Mouse (Mus musculus) myocyte (in vitro differentiated cells): ENCODE results near the gene Sh3bp5. TPM values are rescaled to one million over a fixed set of nuclear protein-coding genes. Genes with fewer than 3 reads are reported as not detected.

Experiments used
- H3K27me3 ChIP-seq: one replicate; pipeline ENCODE4 v1.6.1; 2011; ENCODE audit not compliant: control insufficient read depth, insufficient read depth, insufficient read length
- H3K36me3 ChIP-seq: one replicate; pipeline ENCODE4 v1.6.1; 2011; ENCODE audit not compliant: control insufficient read depth, insufficient read depth
- H3K4me2 ChIP-seq: one replicate; pipeline ENCODE4 v1.6.1; 2011; ENCODE audit warnings: low read depth, control low read depth
- H3K4me3 ChIP-seq: one replicate; pipeline ENCODE4 v1.5.1; 2011; ENCODE audit warnings: mild to moderate bottlenecking, control low read depth, moderate library complexity
- H3K79me2 ChIP-seq: one replicate; pipeline ENCODE4 v1.6.1; 2011; ENCODE audit not compliant: control insufficient read depth, insufficient read depth
- H3ac ChIP-seq: one replicate; pipeline ENCODE4 v1.6.1; 2011; ENCODE audit not compliant: control insufficient read depth, insufficient read length
- CEBPB ChIP-seq: IDR thresholded peaks from 2 replicates; pipeline ENCODE4 v1.6.1; 2011; ENCODE audit warnings: mild to moderate bottlenecking, moderate library complexity; ENCODE audit not compliant: poor library complexity, insufficient read depth, severe bottlenecking
- E2F4 ChIP-seq: IDR thresholded peaks from one replicate; pipeline ENCODE4 v1.6.1; 2011; ENCODE audit warnings: mild to moderate bottlenecking, control low read depth, moderate library complexity; ENCODE audit not compliant: insufficient read depth
- MAX ChIP-seq: IDR thresholded peaks from one replicate; pipeline ENCODE4 v1.6.1; 2011; ENCODE audit warnings: low read depth, mild to moderate bottlenecking, control low read depth
- MYOD1 ChIP-seq, 3 experiments: IDR thresholded peaks; one replicate each; pipeline ENCODE4 v1.6.1; 2011; ENCODE audit warnings: control low read depth in 2 of 3, low read depth in 2 of 3, mild to moderate bottlenecking in 2 of 3, moderate library complexity in 1 of 3; ENCODE audit not compliant: insufficient read length in 2 of 3, control insufficient read depth in 1 of 3
- MYOG ChIP-seq, 3 experiments: IDR thresholded peaks; one replicate each; pipeline ENCODE4 v1.6.1; 2011; ENCODE audit warnings: control low read depth in 2 of 3, low read depth in 2 of 3, mild to moderate bottlenecking in 2 of 3; ENCODE audit not compliant: insufficient read length in 2 of 3, control insufficient read depth in 1 of 3, insufficient read depth in 1 of 3
- POLR2A ChIP-seq: IDR thresholded peaks from one replicate; pipeline ENCODE4 v1.6.1; 2011; ENCODE audit warnings: low read depth, mild to moderate bottlenecking, control low read depth, moderate library complexity; ENCODE audit not compliant: insufficient read length
- POLR2AphosphoS2 ChIP-seq: IDR thresholded peaks from one replicate; pipeline ENCODE4 v1.6.1; 2011; ENCODE audit warnings: low read depth, control low read depth; ENCODE audit not compliant: insufficient read length
- REST ChIP-seq: IDR thresholded peaks from one replicate; pipeline ENCODE4 v1.6.1; 2011; ENCODE audit warnings: mild to moderate bottlenecking, control low read depth, moderate library complexity; ENCODE audit not compliant: insufficient read depth, insufficient read length
- SRF ChIP-seq: IDR thresholded peaks from one replicate; pipeline ENCODE4 v1.6.1; 2011; ENCODE audit warnings: low read depth; ENCODE audit not compliant: control insufficient read depth, insufficient read length
- TCF12 ChIP-seq: IDR thresholded peaks from one replicate; pipeline ENCODE4 v1.6.1; 2011; ENCODE audit warnings: mild to moderate bottlenecking, control low read depth; ENCODE audit not compliant: poor library complexity, insufficient read depth, severe bottlenecking
- TCF3 ChIP-seq: IDR thresholded peaks from one replicate; pipeline ENCODE4 v1.6.1; 2011; ENCODE audit warnings: low read depth, control low read depth; ENCODE audit not compliant: insufficient read length
- USF1 ChIP-seq: IDR thresholded peaks from one replicate; pipeline ENCODE4 v1.6.1; 2011; ENCODE audit warnings: low read depth, mild to moderate bottlenecking, control low read depth, moderate library complexity
- polyA plus RNA-seq: library from polyadenylated mRNA; unstranded; fragments of >200 nt; fragmentation: generic; extraction: Trizol; gene quantifications from one replicate; pipeline ENCODE4 v1.2.1, GENCODE M21; 2012; ENCODE audit warnings: missing spikeins

The Sh3bp5 gene
- polyA plus RNA-seq, 1 experiment, result 29.5 TPM

DNA sequence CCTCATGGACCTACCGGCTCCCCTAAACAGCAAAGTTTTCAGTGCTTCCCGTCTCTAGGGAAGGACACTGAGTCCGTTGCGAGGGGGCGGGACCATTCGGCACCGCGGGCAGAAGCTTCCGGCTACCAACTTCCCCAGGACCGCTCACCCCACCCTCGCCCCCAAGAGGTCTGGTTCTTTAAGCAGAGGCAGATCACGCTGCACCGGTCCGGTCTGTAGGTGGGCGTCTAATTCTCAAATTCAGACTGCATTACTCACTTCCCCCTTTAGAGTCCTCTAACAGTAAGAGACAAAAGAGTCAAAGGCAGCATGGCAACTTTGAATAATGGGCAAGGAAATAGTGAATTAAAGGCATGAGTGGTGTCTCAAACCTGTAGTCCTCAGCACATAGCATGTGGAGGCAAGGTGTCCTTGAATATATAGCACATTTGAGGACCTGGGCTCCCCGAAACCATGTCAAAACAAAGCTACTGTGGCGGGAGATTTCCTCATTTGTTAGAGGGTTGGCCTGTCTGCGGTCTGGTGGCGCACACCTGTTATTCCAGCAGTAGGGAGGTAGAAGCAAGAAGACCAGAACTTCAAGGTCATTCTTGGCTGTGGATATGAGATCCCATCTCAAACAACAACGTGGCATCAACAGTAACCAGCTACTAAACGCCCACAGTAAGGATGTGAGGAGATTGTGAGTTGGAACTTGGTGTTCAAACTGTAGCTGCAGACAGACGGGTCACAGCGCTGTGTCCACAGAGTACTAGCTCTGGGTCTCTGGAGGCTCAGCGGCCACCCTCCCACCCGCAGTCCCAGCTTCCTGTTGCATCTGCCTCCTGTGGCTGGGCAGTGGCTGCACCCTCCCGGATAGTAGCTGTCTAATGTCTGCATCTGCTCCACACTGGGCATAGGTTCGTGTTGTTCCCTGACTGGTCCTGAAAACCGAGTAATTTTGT, 111.8 kb downstream of the Sh3bp5 start, which contains the start of gene Dnah1:
Dnah1 (minus strand) TSS at position 48 of the 944 bp plus-strand sequence.
- Histone ChIP-seq H3K4me3 (no peak within 1 kb of the TSS), H3K27me3 (peaks cover 19% of the 10 kb centered on the region), H3K79me2 (no peaks in the 10 kb centered on the region), H3K4me2 (peak within 1 kb of the TSS; percentile 48), H3K36me3 (no peaks in the 10 kb centered on the region), H3ac (no peak within 1 kb of the TSS)
- TF ChIP-seq CEBPB, result no peak
- no peak for TF ChIP-seq E2F4
- TF ChIP-seq TCF12, result no peak
- no peak for TF ChIP-seq USF1
- TF ChIP-seq SRF, result no peak
- no peak for TF ChIP-seq POLR2A
- no peak for TF ChIP-seq TCF3
- no peak for TF ChIP-seq MAX
- no peak for TF ChIP-seq MYOD1 (IDR thresholded peaks at IDR 0.05; ENCODE audit: control insufficient read depth in 1 of 3, insufficient read length in 2 of 3, low read depth in 2 of 3)
- no peak for TF ChIP-seq MYOG (IDR thresholded peaks at IDR 0.05; ENCODE audit: control insufficient read depth in 1 of 3, insufficient read depth in 1 of 3, insufficient read length in 2 of 3, low read depth in 2 of 3)

DNA sequence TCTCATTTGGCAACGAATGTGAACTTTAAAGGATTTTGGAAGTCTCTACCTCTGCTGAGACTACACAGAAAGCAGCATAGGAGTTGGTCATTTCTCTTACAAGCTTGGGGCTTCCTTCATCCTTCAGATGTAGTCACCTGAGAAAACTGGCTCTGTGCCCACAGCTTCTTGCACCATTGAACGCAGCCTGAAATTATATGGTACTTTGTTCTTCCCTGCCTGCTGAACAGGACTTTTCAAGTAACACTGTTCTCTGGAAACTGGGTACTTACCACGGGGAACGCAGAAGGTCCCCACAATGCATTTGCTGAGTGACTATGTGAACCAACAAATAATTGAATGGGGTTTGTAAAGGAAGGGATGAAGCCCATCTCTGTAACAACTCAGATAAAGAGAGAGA, 112.7 kb downstream of the Sh3bp5 start:
- Histone ChIP-seq H3K27me3 (peaks cover 19% of the 10 kb centered on the region), H3K4me3 (no peak overlapping the region), H3K4me2 (peak overlapping the region; percentile 48), H3ac (no peak overlapping the region), H3K79me2 (no peaks in the 10 kb centered on the region), H3K36me3 (no peaks in the 10 kb centered on the region)
- TF ChIP-seq REST, result no peak
- no peak for TF ChIP-seq CEBPB
- TF ChIP-seq SRF, result no peak
- no peak for TF ChIP-seq MYOG (IDR thresholded peaks at IDR 0.05; ENCODE audit: control insufficient read depth in 1 of 3, insufficient read depth in 1 of 3, insufficient read length in 2 of 3, low read depth in 2 of 3)
- no peak for TF ChIP-seq POLR2AphosphoS2
- TF ChIP-seq TCF12, result no peak
- TF ChIP-seq E2F4, result no peak
- no peak for TF ChIP-seq USF1
- no peak for TF ChIP-seq POLR2A
- TF ChIP-seq TCF3, result no peak
- TF ChIP-seq MYOD1 (IDR thresholded peaks at IDR 0.05; ENCODE audit: control insufficient read depth in 1 of 3, insufficient read length in 2 of 3, low read depth in 2 of 3), result no peak
- TF ChIP-seq MAX, result no peak

DNA sequence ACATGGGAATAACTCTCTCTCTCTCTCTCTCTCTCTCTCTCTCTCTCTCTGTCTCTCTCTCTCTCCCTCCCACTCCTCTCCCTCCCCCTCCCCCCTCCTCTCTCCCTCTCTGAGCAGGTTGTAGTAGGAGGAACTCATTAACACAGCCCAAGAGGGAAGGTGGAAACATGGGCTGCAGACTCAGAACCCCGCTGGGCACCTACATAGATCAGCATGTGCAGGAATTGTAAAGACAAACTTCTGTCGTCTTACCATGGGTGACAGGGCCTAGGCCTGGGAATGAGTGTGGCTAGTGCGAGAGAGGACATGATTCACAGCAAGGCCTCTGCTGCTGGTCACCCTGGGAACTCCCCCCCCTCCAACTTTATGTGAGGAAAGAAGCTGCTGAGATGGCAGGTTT, 113.7 kb downstream of the Sh3bp5 start:
- Histone ChIP-seq H3ac (no peak overlapping the region), H3K79me2 (no peaks in the 10 kb centered on the region), H3K27me3 (peaks cover 19% of the 10 kb centered on the region), H3K4me3 (no peak overlapping the region), H3K36me3 (no peaks in the 10 kb centered on the region), H3K4me2 (no peak overlapping the region)
- TF ChIP-seq SRF (no peak), MYOD1 (IDR thresholded peaks at IDR 0.05; ENCODE audit: control insufficient read depth in 1 of 3, insufficient read length in 2 of 3, low read depth in 2 of 3) (no peak), CEBPB (no peak), POLR2A (no peak), TCF3 (no peak), REST (no peak), MYOG (IDR thresholded peaks at IDR 0.05; ENCODE audit: control insufficient read depth in 1 of 3, insufficient read depth in 1 of 3, insufficient read length in 2 of 3, low read depth in 2 of 3) (no peak), TCF12 (no peak), POLR2AphosphoS2 (no peak), MAX (no peak), E2F4 (no peak), USF1 (no peak)

DNA sequence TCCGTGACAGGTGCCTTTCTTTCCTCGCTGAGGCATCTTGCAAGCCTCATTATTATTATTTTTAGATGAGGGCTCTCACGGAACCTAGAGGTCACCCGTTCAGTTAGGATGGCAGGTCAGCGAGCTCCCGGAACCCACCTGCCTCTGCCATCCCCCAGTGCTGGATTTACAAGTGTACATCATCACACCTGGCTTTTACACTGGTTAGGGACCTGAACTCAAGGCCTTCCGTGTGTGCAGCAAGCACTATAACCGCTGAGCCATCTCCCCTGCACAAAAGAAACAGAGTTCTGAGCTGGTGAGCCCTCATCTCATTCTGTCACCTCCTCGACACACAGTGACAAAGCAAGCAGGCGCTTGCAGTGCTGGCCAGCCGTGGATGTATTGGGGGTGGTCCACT, 114.7 kb downstream of the Sh3bp5 start:
- Histone ChIP-seq H3K27me3 (peaks cover 27% of the 10 kb centered on the region), H3K36me3 (no peaks in the 10 kb centered on the region), H3ac (no peak overlapping the region), H3K4me2 (no peak overlapping the region), H3K79me2 (no peaks in the 10 kb centered on the region), H3K4me3 (no peak overlapping the region)
- TF ChIP-seq E2F4 (no peak), TCF3 (no peak), USF1 (no peak), POLR2A (no peak), CEBPB (no peak), MYOD1 (IDR thresholded peaks at IDR 0.05; ENCODE audit: control insufficient read depth in 1 of 3, insufficient read length in 2 of 3, low read depth in 2 of 3) (no peak), MYOG (IDR thresholded peaks at IDR 0.05; ENCODE audit: control insufficient read depth in 1 of 3, insufficient read depth in 1 of 3, insufficient read length in 2 of 3, low read depth in 2 of 3) (no peak), MAX (no peak), TCF12 (no peak), REST (no peak), SRF (no peak), POLR2AphosphoS2 (no peak)

DNA sequence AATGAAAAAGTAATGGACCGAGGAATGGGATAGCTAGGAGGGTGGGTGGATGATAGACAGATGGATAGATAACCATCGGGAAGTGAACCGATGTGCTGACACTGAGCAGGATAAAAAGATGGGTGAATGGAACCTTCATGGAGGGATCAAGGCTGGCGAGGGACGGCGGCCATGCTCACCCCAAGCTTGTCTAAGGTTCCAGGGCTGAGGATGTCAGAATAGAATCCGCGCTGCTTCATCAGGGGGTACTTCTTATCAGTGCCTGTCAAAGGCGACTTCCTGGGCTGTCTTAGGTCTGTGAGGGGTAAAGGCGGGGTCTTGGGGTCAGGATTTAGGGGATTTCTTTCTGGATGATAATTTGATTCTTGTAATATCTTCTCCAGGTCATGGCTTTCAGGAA, 116.3 kb downstream of the Sh3bp5 start:
- no peak overlapping the region for H3ac ChIP-seq
- H3K36me3 ChIP-seq, result no peaks in the 10 kb centered on the region
- H3K27me3 ChIP-seq, result peaks cover 42% of the 10 kb centered on the region
- no peak for TF ChIP-seq POLR2AphosphoS2
- no peak for TF ChIP-seq TCF3
- no peak for TF ChIP-seq USF1
- no peak for TF ChIP-seq CEBPB
- no peak for TF ChIP-seq POLR2A
- no peak for TF ChIP-seq MYOD1 (IDR thresholded peaks at IDR 0.05; ENCODE audit: control insufficient read depth in 1 of 3, insufficient read length in 2 of 3, low read depth in 2 of 3)
- TF ChIP-seq TCF12, result no peak
- no peak for TF ChIP-seq E2F4
- no peak for TF ChIP-seq MYOG (IDR thresholded peaks at IDR 0.05; ENCODE audit: control insufficient read depth in 1 of 3, insufficient read depth in 1 of 3, insufficient read length in 2 of 3, low read depth in 2 of 3)
- no peak for TF ChIP-seq REST
- TF ChIP-seq SRF, result no peak
- no peak for TF ChIP-seq MAX
- no peak overlapping the region for H3K4me2 ChIP-seq
- no peak overlapping the region for H3K4me3 ChIP-seq
- no peaks in the 10 kb centered on the region for H3K79me2 ChIP-seq
